Mouse (Mus musculus) liver, embryonic 14.5 days (tissue): ENCODE measurements at regions not wholly inside any gene's neighbourhood (a gene's known extent, or its start where the extent isn't known, plus 50 kb on each side); places are given as distances from the start of the nearest gene placed in this dataset.

ENCODE experiments used
- CTCF ChIP-seq: IDR thresholded peaks from 2 replicates; pipeline ENCODE4 v1.5.1; 2016; ENCODE audit warnings: antibody characterized with exemption, low read depth, control low read depth
- EP300 ChIP-seq: IDR thresholded peaks from 2 replicates; pipeline ENCODE4 v1.6.1; 2016; ENCODE audit warnings: antibody characterized with exemption, low read depth

DNA sequence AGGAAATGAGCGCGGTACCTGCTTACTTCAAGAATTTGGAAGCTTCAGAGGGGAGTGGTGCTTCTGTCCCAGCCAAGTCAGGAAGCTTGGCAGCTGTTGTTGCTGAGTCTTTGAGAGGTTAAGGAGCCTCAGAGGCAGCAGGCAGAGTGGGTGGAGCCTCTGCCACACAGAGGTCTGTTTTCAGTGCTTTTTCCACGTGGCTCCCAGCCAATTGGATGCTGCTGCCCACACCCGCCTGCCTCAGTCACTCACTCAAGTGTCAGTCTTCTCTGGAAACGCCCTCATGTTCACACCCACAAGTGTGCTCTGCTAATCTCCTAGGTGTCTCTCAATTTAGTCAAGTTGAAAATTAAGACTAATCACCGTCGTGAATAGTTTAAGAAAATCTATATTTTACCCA is 236.1 kb downstream of the Sec23ip start:
- TF ChIP-seq CTCF (no peak), EP300 (no peak)
